Mouse (Mus musculus) kidney, embryonic 14.5 days (tissue): Measurements from ENCODE around the gene Epha6. TPM values are rescaled to one million over a fixed set of nuclear protein-coding genes. Genes with fewer than 3 reads are reported as not detected.

Experiments
- ATAC-seq: fragments of 200-750 bp; cut with Nextera tagmentation; 2 replicates; pipeline ENCODE4 v1.8.0; 2017; ENCODE audit warnings: moderate number of reproducible peaks, mild to moderate bottlenecking, moderate TSS enrichment, moderate library complexity; ENCODE audit not compliant: low FRiP score, low TSS enrichment
- H3K27ac ChIP-seq: fragments of 300-500 bp; sonication (generic); 2 replicates; pipeline ENCODE4 v1.5.1; 2014; ENCODE audit warnings: low read depth, mild to moderate bottlenecking, low read length, moderate library complexity, mixed read lengths
- H3K27me3 ChIP-seq: fragments of 300-500 bp; sonication (generic); 2 replicates; pipeline ENCODE4 v1.6.1; 2014; ENCODE audit warnings: mild to moderate bottlenecking, low read length; ENCODE audit not compliant: control insufficient read depth, insufficient read depth
- H3K36me3 ChIP-seq: fragments of 300-500 bp; sonication (generic); 2 replicates; pipeline ENCODE4 v1.6.1; 2014; ENCODE audit warnings: low read length, mixed read lengths; ENCODE audit not compliant: control insufficient read depth, insufficient read depth
- H3K4me1 ChIP-seq: fragments of 300-500 bp; sonication (generic); 2 replicates; pipeline ENCODE4 v1.6.1; 2014; ENCODE audit warnings: low read length, mixed read lengths; ENCODE audit not compliant: control insufficient read depth, insufficient read depth
- H3K4me2 ChIP-seq: fragments of 300-500 bp; sonication (generic); replicated peaks from 2 replicates; pipeline ENCODE4 v1.6.1; 2014; ENCODE audit warnings: low read depth, mild to moderate bottlenecking, low read length
- H3K4me3 ChIP-seq: fragments of 300-500 bp; sonication (generic); 2 replicates; pipeline ENCODE4 v1.5.1; 2014; ENCODE audit warnings: mild to moderate bottlenecking, low read length
- H3K9ac ChIP-seq: fragments of 300-500 bp; sonication (generic); 2 replicates; pipeline ENCODE4 v1.6.1; 2014; ENCODE audit warnings: low read depth, mild to moderate bottlenecking, low read length, moderate library complexity
- H3K9me3 ChIP-seq: fragments of 300-500 bp; sonication (generic); 2 replicates; pipeline ENCODE4 v1.6.1; 2016; ENCODE audit warnings: low read length; ENCODE audit not compliant: control insufficient read depth
- WGBS: fragments of 180-500 bp; shearing (Covaris S2); extraction: QIAGEN DNeasy Blood & Tissue Kit; methylation state at CpG from one replicate; pipeline ENCODE4 v1.1.7; 2014; 5-methylcytosine and 5-hydroxymethylcytosine counted together
- microRNA-seq: library from miRNA; unstranded; fragments of <30 nt; microRNA quantifications from one replicate; pipeline ENCODE4, GENCODE M21; 2016
- polyA plus RNA-seq: library from polyadenylated mRNA; unstranded; fragments of >200 nt; fragmentation: Nextera tagmentation; extraction: Ambion mirVana; gene quantifications from 2 replicates; pipeline ENCODE4 v1.2.1, GENCODE M21; 2014

Gene Epha6
- polyA plus RNA-seq, 1 experiment from 2014 or later: 0.11 TPM

DNA sequence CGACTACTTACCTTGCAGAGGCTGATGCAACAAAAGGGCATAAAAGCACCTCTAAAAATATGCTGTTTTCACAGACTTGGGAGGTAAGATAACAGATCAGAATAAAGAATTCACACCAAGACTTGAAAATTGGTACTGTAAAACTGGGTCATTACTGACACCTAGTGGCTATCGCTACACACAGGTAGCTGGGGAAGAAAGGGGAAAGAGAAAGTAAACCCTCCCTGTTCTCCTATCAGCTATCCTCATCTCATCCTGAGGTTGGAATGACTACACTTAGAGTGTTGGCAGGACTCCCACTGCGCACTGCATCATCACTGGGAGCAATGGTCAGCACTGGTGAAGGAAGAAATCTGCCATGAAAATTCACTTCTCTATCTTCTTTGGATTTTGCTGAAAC is 988.2 kb downstream of the Epha6 start:
- Histone ChIP-seq H3K4me2 (no peak overlapping the region), H3K27me3 (no peaks in the 10 kb centered on the region), H3K4me3 (no peak overlapping the region), H3K27ac (no peak overlapping the region), H3K9ac (no peak overlapping the region), H3K4me1 (no peaks in the 10 kb centered on the region), H3K36me3 (no peaks in the 10 kb centered on the region), H3K9me3 (no peaks in the 10 kb centered on the region)
- WGBS: 32% methylated on average over 3 of the region's 3 CpGs
- ATAC-seq: 0 out of 2 replicates have a peak, but pooled peaks have one; percentile 43

DNA sequence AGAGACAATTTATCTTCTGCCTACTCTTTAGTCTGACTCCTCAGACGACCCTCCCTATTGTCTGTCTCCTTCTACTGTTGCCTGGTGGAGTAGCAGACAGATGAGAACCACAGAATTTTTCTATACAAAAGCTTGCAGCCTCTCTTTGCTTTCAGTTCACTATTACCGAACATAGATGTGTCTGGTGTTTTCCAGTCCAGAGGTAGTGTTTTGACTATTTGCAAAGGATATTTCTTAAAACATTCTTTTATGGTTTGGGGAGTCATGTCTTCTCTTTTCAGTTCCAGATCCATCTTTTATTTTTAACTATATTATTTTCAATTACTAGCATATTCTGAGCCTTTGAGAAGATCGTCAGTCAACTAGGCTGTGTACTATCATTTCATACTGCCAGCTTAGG is 989.7 kb downstream of the Epha6 start:
- no peaks in the 10 kb centered on the region for H3K27me3 ChIP-seq
- no peaks in the 10 kb centered on the region for H3K36me3 ChIP-seq
- no peak for ATAC-seq
- no peak overlapping the region for H3K27ac ChIP-seq
- H3K9me3 ChIP-seq: no peaks in the 10 kb centered on the region
- H3K4me3 ChIP-seq: no peak overlapping the region
- no peak overlapping the region for H3K4me2 ChIP-seq
- H3K9ac ChIP-seq: no peak overlapping the region
- H3K4me1 ChIP-seq: no peaks in the 10 kb centered on the region
- 81% methylated on average over 3 of the region's 3 CpGs for WGBS

GRCm38 (mm10) chr16:59610750-59611149 is 994.6 kb downstream of the Epha6 start:
- Histone ChIP-seq H3K4me2 (no peak overlapping the region), H3K9me3 (no peaks in the 10 kb centered on the region), H3K4me1 (no peaks in the 10 kb centered on the region), H3K36me3 (no peaks in the 10 kb centered on the region), H3K4me3 (no peak overlapping the region), H3K9ac (no peak overlapping the region), H3K27me3 (no peaks in the 10 kb centered on the region), H3K27ac (no peak overlapping the region)
- 57% methylated on average over 1 of the region's 1 CpGs for WGBS
- no peak for ATAC-seq

- Histone ChIP-seq H3K27me3 (no peaks in the 10 kb centered on the region), H3K4me1 (no peaks in the 10 kb centered on the region), H3K4me3 (no peak overlapping the region), H3K9me3 (no peaks in the 10 kb centered on the region; the same call in 1 of the 2 replicates), H3K4me2 (peak overlapping the region; percentile 33), H3K36me3 (no peaks in the 10 kb centered on the region), H3K9ac (no peak overlapping the region), H3K27ac (no peak overlapping the region)
- WGBS: 22% methylated on average over 15 of the region's 15 CpGs
- peak; percentile 51; the same call in 1 of the 2 replicates for ATAC-seq
These were observed 1001.1 kb downstream of the Epha6 start for GRCm38 (mm10) chr16:59604078-59604781.

Small RNA genes lying within 50 kb of the gene (microRNA-seq; reads per million reads assigned to microRNA genes)
- not detected for gene Gm24755
